Mouse (Mus musculus): ENCODE measurements at regions not wholly inside any gene's neighbourhood (a gene's known extent, or its start where the extent isn't known, plus 50 kb on each side); places are given as distances from the start of the nearest gene placed in this dataset.

- no peaks in the 10 kb centered on the region for H3K36me3 ChIP-seq (ENCODE audit: control insufficient read depth, insufficient read depth, low read length)
- no peaks in the 10 kb centered on the region for H3K79me2 ChIP-seq (replicated peaks; ENCODE audit: control insufficient read depth, insufficient read depth, low read length)
- H3K4me3 ChIP-seq = no peak overlapping the region
- H3K27me3 ChIP-seq (ENCODE audit: control insufficient read depth, insufficient read depth, low read length) = no peaks in the 10 kb centered on the region
- DNase-seq = no peak
- no peak overlapping the region for H3K9ac ChIP-seq (ENCODE audit: low read depth, low read length)
- no peak overlapping the region for H3K27ac ChIP-seq
- H3K4me1 ChIP-seq (ENCODE audit: control insufficient read depth, insufficient read depth, low read length) = no peaks in the 10 kb centered on the region
- intact Hi-C loops (cut with DNase I) = no loop called here
- 77% methylated on average over 4 of the region's 4 CpGs for WGBS
- no peak for TF ChIP-seq CTCF (IDR thresholded peaks at IDR 0.05)
These were observed 104.4 kb downstream of the Tas2r134 start for GRCm38 (mm10) chr2:51731703-51732102.

- H3K9ac ChIP-seq (ENCODE audit: low read depth, low read length) = no peak overlapping the region
- H3K4me3 ChIP-seq = no peak overlapping the region
- H3K27me3 ChIP-seq (ENCODE audit: control insufficient read depth, insufficient read depth, low read length) = no peaks in the 10 kb centered on the region
- no peak for DNase-seq
- no peaks in the 10 kb centered on the region for H3K4me1 ChIP-seq (ENCODE audit: control insufficient read depth, insufficient read depth, low read length)
- no peaks in the 10 kb centered on the region for H3K79me2 ChIP-seq (replicated peaks; ENCODE audit: control insufficient read depth, insufficient read depth, low read length)
- TF ChIP-seq POLR2A (IDR thresholded peaks at IDR 0.05; ENCODE audit: insufficient read depth, low read depth, low read length) (no peak), EP300 (IDR thresholded peaks at IDR 0.05; ENCODE audit: insufficient read depth, low read depth, low read length) (no peak), CTCF (IDR thresholded peaks at IDR 0.05) (no peak)
- H3K27ac ChIP-seq = no peak overlapping the region
- H3K36me3 ChIP-seq (ENCODE audit: control insufficient read depth, insufficient read depth, low read length) = no peaks in the 10 kb centered on the region
- 54% methylated on average over 2 of the region's 2 CpGs for WGBS
- intact Hi-C loops (cut with DNase I) = no loop called here
These were observed 105.0 kb downstream of the Tas2r134 start for GRCm38 (mm10) chr2:51732355-51732754.

GRCm38 (mm10) chr2:51733218-51733617, 105.9 kb downstream of the Tas2r134 start:
- WGBS = 83% methylated on average over 3 of the region's 3 CpGs
- H3K9ac ChIP-seq (ENCODE audit: low read depth, low read length) = no peak overlapping the region
- DNase-seq = no peak
- no peaks in the 10 kb centered on the region for H3K27me3 ChIP-seq (ENCODE audit: control insufficient read depth, insufficient read depth, low read length)
- no peaks in the 10 kb centered on the region for H3K36me3 ChIP-seq (ENCODE audit: control insufficient read depth, insufficient read depth, low read length)
- H3K79me2 ChIP-seq (replicated peaks; ENCODE audit: control insufficient read depth, insufficient read depth, low read length) = no peaks in the 10 kb centered on the region
- no peak overlapping the region for H3K4me3 ChIP-seq
- intact Hi-C loops (cut with DNase I) = no loop called here
- H3K27ac ChIP-seq = no peak overlapping the region
- TF ChIP-seq CTCF (IDR thresholded peaks at IDR 0.05) (no peak), POLR2A (IDR thresholded peaks at IDR 0.05; ENCODE audit: insufficient read depth, low read depth, low read length) (no peak), EP300 (IDR thresholded peaks at IDR 0.05; ENCODE audit: insufficient read depth, low read depth, low read length) (no peak)
- H3K4me1 ChIP-seq (ENCODE audit: control insufficient read depth, insufficient read depth, low read length) = no peaks in the 10 kb centered on the region

- 57% methylated on average over 4 of the region's 4 CpGs for WGBS
- no peak for TF ChIP-seq POLR2A (IDR thresholded peaks at IDR 0.05; ENCODE audit: insufficient read depth, low read depth, low read length)
- no peak for TF ChIP-seq EP300 (IDR thresholded peaks at IDR 0.05; ENCODE audit: insufficient read depth, low read depth, low read length)
- TF ChIP-seq CTCF (IDR thresholded peaks at IDR 0.05) = no peak
These were observed 109.1 kb downstream of the Tas2r134 start for GRCm38 (mm10) chr2:51736452-51736851.

GRCm38 (mm10) chr2:51747675-51748319, 120.5 kb downstream of the Tas2r134 start:
- intact Hi-C loops (cut with DNase I) = no loop called here
- 87% methylated on average over 7 of the region's 7 CpGs for WGBS

More at GRCm38 (mm10) chr2:51736452-51736851, 109.1 kb downstream of the Tas2r134 start:
- Histone ChIP-seq H3K27me3 (ENCODE audit: control insufficient read depth, insufficient read depth, low read length) (no peaks in the 10 kb centered on the region), H3K79me2 (replicated peaks; ENCODE audit: control insufficient read depth, insufficient read depth, low read length) (no peaks in the 10 kb centered on the region), H3K27ac (no peak overlapping the region), H3K9ac (ENCODE audit: low read depth, low read length) (no peak overlapping the region), H3K36me3 (ENCODE audit: control insufficient read depth, insufficient read depth, low read length) (no peaks in the 10 kb centered on the region), H3K4me1 (ENCODE audit: control insufficient read depth, insufficient read depth, low read length) (no peaks in the 10 kb centered on the region), H3K4me3 (no peak overlapping the region)
- intact Hi-C loops (cut with DNase I) = no loop called here
- no peak for DNase-seq

GRCm38 (mm10) chr2:51749247-51749646, 121.9 kb downstream of the Tas2r134 start:
- 42% methylated on average over 3 of the region's 3 CpGs for WGBS
- no peaks in the 10 kb centered on the region for H3K27me3 ChIP-seq (ENCODE audit: control insufficient read depth, insufficient read depth, low read length)
- no peaks in the 10 kb centered on the region for H3K4me1 ChIP-seq (ENCODE audit: control insufficient read depth, insufficient read depth, low read length)
- no peak for DNase-seq
- TF ChIP-seq CTCF (IDR thresholded peaks at IDR 0.05) = no peak
- TF ChIP-seq POLR2A (IDR thresholded peaks at IDR 0.05; ENCODE audit: insufficient read depth, low read depth, low read length) = no peak
- TF ChIP-seq EP300 (IDR thresholded peaks at IDR 0.05; ENCODE audit: insufficient read depth, low read depth, low read length) = no peak
- H3K9ac ChIP-seq (ENCODE audit: low read depth, low read length) = no peak overlapping the region
- no peak overlapping the region for H3K4me3 ChIP-seq
- no peaks in the 10 kb centered on the region for H3K36me3 ChIP-seq (ENCODE audit: control insufficient read depth, insufficient read depth, low read length)
- no peaks in the 10 kb centered on the region for H3K79me2 ChIP-seq (replicated peaks; ENCODE audit: control insufficient read depth, insufficient read depth, low read length)
- intact Hi-C loops (cut with DNase I) = no loop called here
- H3K27ac ChIP-seq = no peak overlapping the region

More at GRCm38 (mm10) chr2:51747675-51748319, 120.5 kb downstream of the Tas2r134 start:
- no peak overlapping the region for H3K9ac ChIP-seq (ENCODE audit: low read depth, low read length)
- no peaks in the 10 kb centered on the region for H3K79me2 ChIP-seq (replicated peaks; ENCODE audit: control insufficient read depth, insufficient read depth, low read length)
- no peak for DNase-seq
- no peaks in the 10 kb centered on the region for H3K27me3 ChIP-seq (ENCODE audit: control insufficient read depth, insufficient read depth, low read length)
- no peaks in the 10 kb centered on the region for H3K4me1 ChIP-seq (ENCODE audit: control insufficient read depth, insufficient read depth, low read length)
- no peak overlapping the region for H3K4me3 ChIP-seq
- no peaks in the 10 kb centered on the region for H3K36me3 ChIP-seq (ENCODE audit: control insufficient read depth, insufficient read depth, low read length)
- no peak overlapping the region for H3K27ac ChIP-seq
- TF ChIP-seq CTCF (IDR thresholded peaks at IDR 0.05) = no peak
- TF ChIP-seq POLR2A (IDR thresholded peaks at IDR 0.05; ENCODE audit: insufficient read depth, low read depth, low read length) = no peak
- no peak for TF ChIP-seq EP300 (IDR thresholded peaks at IDR 0.05; ENCODE audit: insufficient read depth, low read depth, low read length)
